34 mouse cellular contexts compared by ENCODE assay signal in genomic region chr6:129363942-129364341, GRCm38 (mm10). TPM values are rescaled to one million over a fixed set of nuclear protein-coding genes. Genes with fewer than 3 reads are reported as not detected.
A peak's percentile ranks its signal among the peaks of the same experiment; 100 is the strongest.
DNase-seq lines count a peak whose midpoint lies in the region; ATAC-seq and TF ChIP-seq lines count a peak whose summit lies in the region.
"Had no signal": no experiment of that assay in that cellular context is flagged by ENCODE, and none has a peak within 500 bp of the region (broad histone marks: within the 10 kb centered on the region; RNA-seq: fewer than 3 reads in every experiment).

No protein-coding gene starts in this region.

- H3K9ac ChIP-seq in heart, embryonic 12.5 days: no peak overlapping the region
- H3K9ac ChIP-seq: embryonic facial prominence, embryonic 12.5 days; embryonic facial prominence, embryonic 15.5 days; forebrain, postnatal 0 days; hindbrain, embryonic 12.5 days; hindbrain, embryonic 15.5 days had no signal

- no peak for TF ChIP-seq CTCF in bone marrow macrophage, adult 2 months (IDR thresholded peaks at IDR 0.05; ENCODE audit: low read depth, low read length)

- no peak overlapping the region for H3K4me3 ChIP-seq in heart, embryonic 12.5 days
- no peak overlapping the region for H3K4me3 ChIP-seq in bone marrow macrophage, adult 2 months (ENCODE audit: insufficient read depth, low read length)
- H3K4me3 ChIP-seq: embryonic facial prominence, embryonic 12.5 days; embryonic facial prominence, embryonic 15.5 days; heart, adult 2 months; heart, embryonic 10.5 days; hindbrain, embryonic 12.5 days; hindbrain, embryonic 15.5 days had no signal

- 28% methylated on average over 1 of the region's 1 CpGs for WGBS in heart, embryonic 12.5 days

- ATAC-seq in heart, embryonic 12.5 days (ENCODE audit: insufficient number of reproducible peaks, low FRiP score): no peak
- ATAC-seq: forebrain, embryonic 14.5 days; forebrain, postnatal 0 days; intestine, postnatal 0 days had no signal

- no peaks in the 10 kb centered on the region for H3K4me1 ChIP-seq in heart, embryonic 12.5 days (replicated peaks)
- peaks cover 34% of the 10 kb centered on the region for H3K4me1 ChIP-seq in bone marrow macrophage, adult 2 months (ENCODE audit: control insufficient read depth, insufficient read depth, low read length)
- H3K4me1 ChIP-seq: embryonic facial prominence, embryonic 12.5 days; embryonic facial prominence, embryonic 15.5 days; heart, embryonic 10.5 days; hindbrain, embryonic 12.5 days; hindbrain, embryonic 15.5 days had no signal

- H3K36me3 ChIP-seq in heart, embryonic 12.5 days: no peaks in the 10 kb centered on the region
- H3K36me3 ChIP-seq: embryonic facial prominence, embryonic 12.5 days; embryonic facial prominence, embryonic 15.5 days; heart, embryonic 10.5 days; hindbrain, embryonic 12.5 days; hindbrain, embryonic 15.5 days had no signal

- no peaks in the 10 kb centered on the region for H3K27me3 ChIP-seq in heart, embryonic 12.5 days (replicated peaks)
- H3K27me3 ChIP-seq: embryonic facial prominence, embryonic 12.5 days; embryonic facial prominence, embryonic 15.5 days; hindbrain, embryonic 12.5 days; hindbrain, embryonic 15.5 days had no signal

- no peak overlapping the region for H3K27ac ChIP-seq in heart, embryonic 12.5 days (ENCODE audit: poor library complexity, severe bottlenecking)
- peak overlapping the region; percentile 31 for H3K27ac ChIP-seq in bone marrow macrophage, adult 2 months (ENCODE audit: insufficient read depth, low read depth, low read length)
- H3K27ac ChIP-seq: embryonic facial prominence, embryonic 12.5 days; embryonic facial prominence, embryonic 15.5 days; heart, adult 2 months; heart, embryonic 10.5 days; hindbrain, embryonic 12.5 days; hindbrain, embryonic 15.5 days had no signal

- no peaks in the 10 kb centered on the region for H3K9me3 ChIP-seq in heart, embryonic 12.5 days (replicated peaks)
- H3K9me3 ChIP-seq: embryonic facial prominence, embryonic 12.5 days; embryonic facial prominence, embryonic 15.5 days; heart, embryonic 10.5 days; hindbrain, embryonic 12.5 days; hindbrain, embryonic 15.5 days had no signal

- no peak for TF ChIP-seq POLR2A in bone marrow macrophage, adult 2 months (IDR thresholded peaks at IDR 0.05; ENCODE audit: borderline replicate concordance, low read depth, low read length)

- no peak overlapping the region for H3K4me2 ChIP-seq in heart, embryonic 12.5 days
- H3K4me2 ChIP-seq: embryonic facial prominence, embryonic 12.5 days; embryonic facial prominence, embryonic 15.5 days; hindbrain, embryonic 12.5 days; hindbrain, embryonic 15.5 days had no signal

- DNase-seq in heart, adult 11 months: peak; percentile 22
- peak; percentile 91 for DNase-seq in R1 (ENCODE audit: low read depth, low spot score)
- DNase-seq in cerebellum, postnatal 14 days: no peak
- no peak for DNase-seq in layer of hippocampus, postnatal 36 days
- no peak for DNase-seq in layer of hippocampus, postnatal 14 days (ENCODE audit: low spot score in 2 of 2)
- DNase-seq: adrenal gland, adult 2 months; adrenal gland, postnatal 14 days; cerebellum, adult 11-12 months; cerebellum, adult 8-10 months; cerebellum, postnatal 10 days; forebrain, postnatal 0 days; gastrocnemius, postnatal 25 days; heart, adult 2 months had no signal

RNA-seq across cellular contexts. Expression of gene Clec12a, which starts 21.5 kb away (rescaled TPM):
- 0.31 and 0.78 TPM in 2 replicates for polyA plus RNA-seq in heart, embryonic 12.5 days (2016; fragmentation: Nextera tagmentation; extraction: Ambion mirVana)
- polyA plus RNA-seq in bone marrow macrophage, adult 2 months (2012; ENCODE audit: insufficient read depth, insufficient read length, missing spikeins): 600 and 634 TPM in 2 replicates
- under 1 TPM in 1 of 2 experiments, not detected in 1; 0.32 TPM for total RNA-seq in layer of hippocampus, postnatal 36 days (2021)
- not detected for total RNA-seq in layer of hippocampus, postnatal 14 days (2021)
- total RNA-seq: MEL had no signal

RNA-seq across cellular contexts. Expression of gene Clec12b, which starts 21.7 kb away (rescaled TPM):
- polyA plus RNA-seq in heart, embryonic 12.5 days (2016; fragmentation: Nextera tagmentation; extraction: Ambion mirVana): 0.33 and 0.64 TPM in 2 replicates
- polyA plus RNA-seq in bone marrow macrophage, adult 2 months (2012; ENCODE audit: insufficient read depth, insufficient read length, missing spikeins): not detected in 2 replicates
- not detected for total RNA-seq in layer of hippocampus, postnatal 36 days (2021)
- total RNA-seq in layer of hippocampus, postnatal 14 days (2021): not detected
- total RNA-seq: common myeloid progenitor, adult 5-6 weeks; forebrain, postnatal 0 days; gastrocnemius, adult 8-10 months; gastrocnemius, postnatal 25 days; hematopoietic stem cell, adult 5-6 weeks; MEL had no signal
- polyA plus RNA-seq: adrenal gland, adult 2 months; embryonic facial prominence, embryonic 12.5 days; embryonic facial prominence, embryonic 15.5 days; forebrain, embryonic 11.5 days; forebrain, embryonic 14.5 days; hindbrain, embryonic 12.5 days; intestine, embryonic 14.5 days had no signal

RNA-seq across cellular contexts. Expression of gene 4922502D21Rik, which starts 32.3 kb away (rescaled TPM):
- polyA plus RNA-seq in heart, embryonic 12.5 days (2016; fragmentation: Nextera tagmentation; extraction: Ambion mirVana): not detected in 2 replicates
- not detected in 2 replicates for polyA plus RNA-seq in bone marrow macrophage, adult 2 months (2012; ENCODE audit: insufficient read depth, insufficient read length, missing spikeins)
- total RNA-seq in layer of hippocampus, postnatal 36 days (2021): not detected
- total RNA-seq in layer of hippocampus, postnatal 14 days (2021): not detected
- total RNA-seq: adrenal gland, adult 2 months; adrenal gland, postnatal 14 days; adrenal gland, postnatal 4 days; forebrain, postnatal 0 days; gastrocnemius, adult 8-10 months; gastrocnemius, postnatal 25 days; heart, adult 2 months; heart, postnatal 25 days; hematopoietic stem cell, adult 5-6 weeks; MEL had no signal
- polyA plus RNA-seq: adrenal gland, adult 2 months; brain, embryonic 14.5 days; embryonic facial prominence, embryonic 12.5 days; forebrain, embryonic 11.5 days; forebrain, embryonic 14.5 days; forebrain, postnatal 0 days; heart, embryonic 10.5 days; heart, embryonic 14.5 days; heart, postnatal 0 days; hindbrain, embryonic 12.5 days; hindbrain, embryonic 15.5 days; intestine, embryonic 14.5 days; intestine, postnatal 0 days had no signal

RNA-seq across cellular contexts. Expression of gene Clec1b, which starts 33.2 kb away (rescaled TPM):
- polyA plus RNA-seq in heart, embryonic 12.5 days (2016; fragmentation: Nextera tagmentation; extraction: Ambion mirVana): 6.6 and 7.4 TPM in 2 replicates
- polyA plus RNA-seq in bone marrow macrophage, adult 2 months (2012; ENCODE audit: insufficient read depth, insufficient read length, missing spikeins): 2.4 and 2.7 TPM in 2 replicates
- total RNA-seq in layer of hippocampus, postnatal 36 days (2021): not detected
- under 1 TPM in 1 of 2 experiments, not detected in 1; 0.23 TPM for total RNA-seq in layer of hippocampus, postnatal 14 days (2021)
- total RNA-seq: gastrocnemius, adult 8-10 months; gastrocnemius, postnatal 25 days; MEL had no signal
- polyA plus RNA-seq: gonadal fat pad, adult 2 months had no signal

RNA-seq across cellular contexts. Expression of gene Clec9a, which starts 44.7 kb away (rescaled TPM):
- polyA plus RNA-seq in heart, embryonic 12.5 days (2016; fragmentation: Nextera tagmentation; extraction: Ambion mirVana): 0.10 and 0.27 TPM in 2 replicates
- 0.24 and 0.84 TPM in 2 replicates for polyA plus RNA-seq in bone marrow macrophage, adult 2 months (2012; ENCODE audit: insufficient read depth, insufficient read length, missing spikeins)
- total RNA-seq in layer of hippocampus, postnatal 36 days (2021): not detected
- not detected for total RNA-seq in layer of hippocampus, postnatal 14 days (2021)
- total RNA-seq: gastrocnemius, adult 8-10 months; gastrocnemius, postnatal 25 days; MEL had no signal
- polyA plus RNA-seq: embryonic facial prominence, embryonic 15.5 days; forebrain, postnatal 0 days had no signal

Comparison
In these comparisons a context has a peak if more than half of its experiments do, and no peak if none do; other contexts are left out.
1. DNase-seq: peak in heart, adult 11 months (single experiment) and R1 (single experiment); none in cerebellum, postnatal 14 days (0 of 2), layer of hippocampus, postnatal 36 days (0 of 2) and layer of hippocampus, postnatal 14 days (0 of 2).